Mouse (Mus musculus) G1E (cell line): Measurements from ENCODE around the gene Vdr.

Experiments used
- CTCF ChIP-seq: IDR thresholded peaks from 2 replicates; pipeline ENCODE4 v1.5.1; 2012; ENCODE audit warnings: low read depth, low read length, inconsistent platforms, mixed read lengths
- POLR2AphosphoS5 ChIP-seq: IDR thresholded peaks from 2 replicates; pipeline ENCODE4 v1.6.1; 2012; ENCODE audit warnings: low read depth, low read length, inconsistent platforms; ENCODE audit not compliant: insufficient replicate concordance
- TAL1 ChIP-seq: conservative IDR thresholded peaks from 2 replicates; pipeline ENCODE4 v1.6.1; 2012; ENCODE audit warnings: low read depth, low read length, inconsistent platforms, mixed read lengths

- TF ChIP-seq POLR2AphosphoS5 (no peak), CTCF (no peak), TAL1 (no peak)
Measured at GRCm38 (mm10) chr15:97830788-97831241, 79.6 kb downstream of the Vdr start.
